Mouse (Mus musculus): Measurements from ENCODE around the gene Plcd3. TPM values are rescaled to one million over a fixed set of nuclear protein-coding genes. Genes with fewer than 3 reads are reported as not detected.

Plcd3 gene
- polyA plus RNA-seq, 1 experiment: 20.6 TPM

- Histone ChIP-seq H3K27me3 (ENCODE audit: control insufficient read depth, insufficient read depth, insufficient read length) (no peaks in the 10 kb centered on the region), H3ac (ENCODE audit: control insufficient read depth, insufficient read length) (no peak overlapping the region), H3K36me3 (ENCODE audit: control insufficient read depth, insufficient read depth) (peaks cover 55% of the 10 kb centered on the region), H3K4me2 (ENCODE audit: low read depth) (no peak overlapping the region), H3K79me2 (ENCODE audit: control insufficient read depth, insufficient read depth) (peaks cover 10% of the 10 kb centered on the region), H3K4me3 (no peak overlapping the region)
- no peak for TF ChIP-seq SRF (IDR thresholded peaks at IDR 0.05; ENCODE audit: control insufficient read depth, insufficient read length, low read depth)
- TF ChIP-seq USF1 (IDR thresholded peaks at IDR 0.05; ENCODE audit: low read depth): no peak
Observed at GRCm38 (mm10) chr11:103058499-103059085, 42.9 kb downstream of the Plcd3 start.

GRCm38 (mm10) chr11:103056636-103057035 lies 44.8 kb downstream of the Plcd3 start:
- H3K4me2 ChIP-seq (ENCODE audit: low read depth): no peak overlapping the region
- no peaks in the 10 kb centered on the region for H3K27me3 ChIP-seq (ENCODE audit: control insufficient read depth, insufficient read depth, insufficient read length)
- H3K36me3 ChIP-seq (ENCODE audit: control insufficient read depth, insufficient read depth): peaks cover 40% of the 10 kb centered on the region
- H3K79me2 ChIP-seq (ENCODE audit: control insufficient read depth, insufficient read depth): peaks cover 10% of the 10 kb centered on the region
- TF ChIP-seq MYOG (IDR thresholded peaks at IDR 0.05; ENCODE audit: control insufficient read depth in 1 of 3, insufficient read depth in 1 of 3, insufficient read length in 2 of 3, low read depth in 2 of 3): peak in 1 of 3 experiments; percentile 28
- TF ChIP-seq POLR2A (IDR thresholded peaks at IDR 0.05; ENCODE audit: insufficient read length, low read depth): no peak
- TF ChIP-seq MYOD1 (IDR thresholded peaks at IDR 0.05; ENCODE audit: control insufficient read depth in 1 of 3, insufficient read length in 2 of 3, low read depth in 2 of 3): peak in 1 of 3 experiments; percentile 36
- no peak overlapping the region for H3ac ChIP-seq (ENCODE audit: control insufficient read depth, insufficient read length)
- H3K4me3 ChIP-seq: no peak overlapping the region

GRCm38 (mm10) chr11:103054798-103055197 lies 46.7 kb downstream of the Plcd3 start:
- Histone ChIP-seq H3K4me3 (no peak overlapping the region), H3K27me3 (ENCODE audit: control insufficient read depth, insufficient read depth, insufficient read length) (no peaks in the 10 kb centered on the region), H3K79me2 (ENCODE audit: control insufficient read depth, insufficient read depth) (peaks cover 10% of the 10 kb centered on the region), H3K36me3 (ENCODE audit: control insufficient read depth, insufficient read depth) (peaks cover 31% of the 10 kb centered on the region), H3ac (ENCODE audit: control insufficient read depth, insufficient read length) (no peak overlapping the region), H3K4me2 (ENCODE audit: low read depth) (no peak overlapping the region)
- no peak for TF ChIP-seq MYOD1 (IDR thresholded peaks at IDR 0.05; ENCODE audit: control insufficient read depth in 1 of 3, insufficient read length in 2 of 3, low read depth in 2 of 3)
- TF ChIP-seq CEBPB (IDR thresholded peaks at IDR 0.05; ENCODE audit: insufficient read depth, poor library complexity, severe bottlenecking): no peak
- TF ChIP-seq POLR2A (IDR thresholded peaks at IDR 0.05; ENCODE audit: insufficient read length, low read depth): no peak
- no peak for TF ChIP-seq TCF3 (IDR thresholded peaks at IDR 0.05; ENCODE audit: insufficient read length, low read depth)
- no peak for TF ChIP-seq SRF (IDR thresholded peaks at IDR 0.05; ENCODE audit: control insufficient read depth, insufficient read length, low read depth)
- no peak for TF ChIP-seq E2F4 (IDR thresholded peaks at IDR 0.05; ENCODE audit: insufficient read depth)
- no peak for TF ChIP-seq USF1 (IDR thresholded peaks at IDR 0.05; ENCODE audit: low read depth)
- no peak for TF ChIP-seq REST (IDR thresholded peaks at IDR 0.05; ENCODE audit: insufficient read depth, insufficient read length)
- no peak for TF ChIP-seq TCF12 (IDR thresholded peaks at IDR 0.05; ENCODE audit: insufficient read depth, poor library complexity, severe bottlenecking)
- no peak for TF ChIP-seq POLR2AphosphoS2 (IDR thresholded peaks at IDR 0.05; ENCODE audit: insufficient read length, low read depth)
- no peak for TF ChIP-seq MAX (IDR thresholded peaks at IDR 0.05; ENCODE audit: low read depth)
- TF ChIP-seq MYOG (IDR thresholded peaks at IDR 0.05; ENCODE audit: control insufficient read depth in 1 of 3, insufficient read depth in 1 of 3, insufficient read length in 2 of 3, low read depth in 2 of 3): no peak

DNA sequence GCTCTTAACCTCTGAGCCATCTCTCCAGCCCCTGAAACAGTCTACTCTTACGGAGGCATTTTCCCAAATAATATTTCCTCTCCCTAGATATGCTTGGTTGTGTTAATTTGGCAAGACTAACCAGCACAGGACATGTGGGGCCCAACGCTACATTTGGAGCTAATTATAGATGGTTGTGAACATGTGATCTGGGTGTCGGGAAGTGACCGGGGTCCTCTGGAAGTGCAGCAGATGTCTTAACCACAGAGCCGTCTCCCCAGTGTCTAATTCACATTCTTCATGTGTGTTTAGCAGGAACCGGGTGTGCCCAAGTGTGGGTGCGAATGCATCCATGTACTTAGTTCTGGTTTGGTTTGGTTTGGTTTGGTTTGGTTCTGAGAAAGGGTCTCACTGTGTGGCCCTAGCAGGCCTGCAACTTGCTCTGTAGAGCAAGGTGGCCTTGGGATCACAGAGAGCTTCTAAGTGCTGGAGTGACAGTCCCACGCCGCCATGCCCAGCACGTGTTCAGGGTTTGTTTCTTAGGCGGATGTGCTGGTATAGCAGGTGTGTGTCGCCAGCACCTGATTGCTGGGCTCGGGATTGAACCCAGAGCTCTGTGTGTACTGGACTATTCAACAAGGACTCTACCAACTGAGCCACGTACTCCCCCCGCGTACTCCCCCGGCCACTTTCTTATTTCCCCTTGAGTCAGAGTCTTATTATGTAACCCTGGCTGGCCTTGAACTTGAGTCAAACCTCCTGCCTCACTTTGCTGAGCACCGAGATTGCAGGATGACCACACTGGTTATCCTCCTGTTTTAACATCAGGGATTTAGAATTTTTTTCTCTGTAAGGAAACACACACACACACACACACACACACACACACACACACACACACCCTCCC lies 48.0 kb downstream of the Plcd3 start:
- Histone ChIP-seq H3K4me3 (no peak overlapping the region), H3K27me3 (ENCODE audit: control insufficient read depth, insufficient read depth, insufficient read length) (no peaks in the 10 kb centered on the region), H3K79me2 (ENCODE audit: control insufficient read depth, insufficient read depth) (peaks cover 10% of the 10 kb centered on the region), H3K36me3 (ENCODE audit: control insufficient read depth, insufficient read depth) (peaks cover 25% of the 10 kb centered on the region), H3K4me2 (ENCODE audit: low read depth) (peak overlapping the region; percentile 34), H3ac (ENCODE audit: control insufficient read depth, insufficient read length) (no peak overlapping the region)
- TF ChIP-seq MYOG (IDR thresholded peaks at IDR 0.05; ENCODE audit: control insufficient read depth in 1 of 3, insufficient read depth in 1 of 3, insufficient read length in 2 of 3, low read depth in 2 of 3): peak in 1 of 3 experiments; percentile 72
- no peak for TF ChIP-seq CEBPB (IDR thresholded peaks at IDR 0.05; ENCODE audit: insufficient read depth, poor library complexity, severe bottlenecking)
- peak; percentile 13 for TF ChIP-seq TCF12 (IDR thresholded peaks at IDR 0.05; ENCODE audit: insufficient read depth, poor library complexity, severe bottlenecking)
- peak; percentile 67 for TF ChIP-seq USF1 (IDR thresholded peaks at IDR 0.05; ENCODE audit: low read depth)
- peak in 2 of 3 experiments; percentile 41 to 52 for TF ChIP-seq MYOD1 (IDR thresholded peaks at IDR 0.05; ENCODE audit: control insufficient read depth in 1 of 3, insufficient read length in 2 of 3, low read depth in 2 of 3)

GRCm38 (mm10) chr11:103052078-103052477 lies 49.4 kb downstream of the Plcd3 start:
- peak overlapping the region; percentile 67 for H3K4me2 ChIP-seq (ENCODE audit: low read depth)
- peaks cover 24% of the 10 kb centered on the region for H3K36me3 ChIP-seq (ENCODE audit: control insufficient read depth, insufficient read depth)
- H3K4me3 ChIP-seq: no peak overlapping the region
- TF ChIP-seq TCF12 (IDR thresholded peaks at IDR 0.05; ENCODE audit: insufficient read depth, poor library complexity, severe bottlenecking): no peak
- no peak for TF ChIP-seq POLR2AphosphoS2 (IDR thresholded peaks at IDR 0.05; ENCODE audit: insufficient read length, low read depth)
- no peak for TF ChIP-seq POLR2A (IDR thresholded peaks at IDR 0.05; ENCODE audit: insufficient read length, low read depth)
- no peak for TF ChIP-seq CEBPB (IDR thresholded peaks at IDR 0.05; ENCODE audit: insufficient read depth, poor library complexity, severe bottlenecking)
- TF ChIP-seq E2F4 (IDR thresholded peaks at IDR 0.05; ENCODE audit: insufficient read depth): no peak
- TF ChIP-seq USF1 (IDR thresholded peaks at IDR 0.05; ENCODE audit: low read depth): no peak
- TF ChIP-seq SRF (IDR thresholded peaks at IDR 0.05; ENCODE audit: control insufficient read depth, insufficient read length, low read depth): no peak
- peaks cover 10% of the 10 kb centered on the region for H3K79me2 ChIP-seq (ENCODE audit: control insufficient read depth, insufficient read depth)
- no peaks in the 10 kb centered on the region for H3K27me3 ChIP-seq (ENCODE audit: control insufficient read depth, insufficient read depth, insufficient read length)
- H3ac ChIP-seq (ENCODE audit: control insufficient read depth, insufficient read length): no peak overlapping the region

All from myocyte (in vitro differentiated cells).